Mouse (Mus musculus): ENCODE measurements around the gene Rtkn2. TPM values are rescaled to one million over a fixed set of nuclear protein-coding genes. Genes with fewer than 3 reads are reported as not detected.
A peak's percentile ranks its signal among the peaks of the same experiment; 100 is the strongest.

Gene Rtkn2
- polyA plus RNA-seq, 1 experiment from 2014 or later, result 1.2 TPM

- H3K4me2 ChIP-seq (replicated peaks; ENCODE audit: low read depth), result no peak overlapping the region
- no peaks in the 10 kb centered on the region for H3K27me3 ChIP-seq (replicated peaks; ENCODE audit: control insufficient read depth, insufficient read depth, low read length)
- no peak overlapping the region for H3K9ac ChIP-seq (ENCODE audit: low read depth, low read length)
- WGBS, result 81% methylated on average over 14 of the region's 14 CpGs
- no peaks in the 10 kb centered on the region for H3K4me1 ChIP-seq (replicated peaks; ENCODE audit: control insufficient read depth, insufficient read depth, low read length)
- no peak overlapping the region for H3K27ac ChIP-seq (ENCODE audit: low read depth, low read length)
- H3K36me3 ChIP-seq (ENCODE audit: control insufficient read depth, insufficient read depth), result peaks cover 7% of the 10 kb centered on the region; the same call in 1 of the 2 replicates
- TF ChIP-seq CTCF (IDR thresholded peaks at IDR 0.05; ENCODE audit: low read depth), result no peak
- no peak overlapping the region for H3K4me3 ChIP-seq (ENCODE audit: low read depth, low read length)
- H3K9me3 ChIP-seq (ENCODE audit: control insufficient read depth), result no peaks in the 10 kb centered on the region
- ATAC-seq, result no peak
These were observed 60.4 kb downstream of the Rtkn2 start for GRCm38 (mm10) chr10:68039641-68040205.

GRCm38 (mm10) chr10:68040394-68040793 is 61.0 kb downstream of the Rtkn2 start:
- Histone ChIP-seq H3K27ac (ENCODE audit: low read depth, low read length) (no peak overlapping the region), H3K9ac (ENCODE audit: low read depth, low read length) (no peak overlapping the region), H3K27me3 (replicated peaks; ENCODE audit: control insufficient read depth, insufficient read depth, low read length) (no peaks in the 10 kb centered on the region), H3K36me3 (ENCODE audit: control insufficient read depth, insufficient read depth) (peaks cover 7% of the 10 kb centered on the region; the same call in 1 of the 2 replicates), H3K4me1 (replicated peaks; ENCODE audit: control insufficient read depth, insufficient read depth, low read length) (no peaks in the 10 kb centered on the region), H3K4me3 (ENCODE audit: low read depth, low read length) (no peak overlapping the region), H3K9me3 (ENCODE audit: control insufficient read depth) (no peaks in the 10 kb centered on the region), H3K4me2 (replicated peaks; ENCODE audit: low read depth) (no peak overlapping the region)
- TF ChIP-seq CTCF (IDR thresholded peaks at IDR 0.05; ENCODE audit: low read depth), result no peak
- 66% methylated on average over 6 of the region's 6 CpGs for WGBS
- ATAC-seq, result no peak

- no peak for TF ChIP-seq CTCF (IDR thresholded peaks at IDR 0.05; ENCODE audit: low read depth)
- no peaks in the 10 kb centered on the region for H3K9me3 ChIP-seq (ENCODE audit: control insufficient read depth)
- no peak overlapping the region for H3K4me3 ChIP-seq (ENCODE audit: low read depth, low read length)
- no peak for ATAC-seq
- no peaks in the 10 kb centered on the region for H3K27me3 ChIP-seq (replicated peaks; ENCODE audit: control insufficient read depth, insufficient read depth, low read length)
- H3K4me2 ChIP-seq (replicated peaks; ENCODE audit: low read depth), result no peak overlapping the region
- no peak overlapping the region for H3K27ac ChIP-seq (ENCODE audit: low read depth, low read length)
- H3K4me1 ChIP-seq (replicated peaks; ENCODE audit: control insufficient read depth, insufficient read depth, low read length), result no peaks in the 10 kb centered on the region
- H3K9ac ChIP-seq (ENCODE audit: low read depth, low read length), result no peak overlapping the region
- WGBS, result 63% methylated on average over 6 of the region's 6 CpGs
- H3K36me3 ChIP-seq (ENCODE audit: control insufficient read depth, insufficient read depth), result peaks cover 7% of the 10 kb centered on the region; the same call in 1 of the 2 replicates
These were observed 64.6 kb downstream of the Rtkn2 start for GRCm38 (mm10) chr10:68043973-68044372.

GRCm38 (mm10) chr10:68044864-68045263 is 65.5 kb downstream of the Rtkn2 start:
- Histone ChIP-seq H3K4me2 (replicated peaks; ENCODE audit: low read depth) (no peak overlapping the region), H3K4me3 (ENCODE audit: low read depth, low read length) (no peak overlapping the region)
- 93% methylated on average over 8 of the region's 8 CpGs for WGBS

GRCm38 (mm10) chr10:68048641-68049305 is 69.4 kb downstream of the Rtkn2 start:
- no peak overlapping the region for H3K4me3 ChIP-seq (ENCODE audit: low read depth, low read length)
- ATAC-seq, result no peak
- H3K9me3 ChIP-seq (ENCODE audit: control insufficient read depth), result no peaks in the 10 kb centered on the region
- WGBS, result 80% methylated on average over 8 of the region's 8 CpGs
- H3K4me1 ChIP-seq (replicated peaks; ENCODE audit: control insufficient read depth, insufficient read depth, low read length), result no peaks in the 10 kb centered on the region
- no peak overlapping the region for H3K9ac ChIP-seq (ENCODE audit: low read depth, low read length)
- H3K4me2 ChIP-seq (replicated peaks; ENCODE audit: low read depth), result no peak overlapping the region
- TF ChIP-seq CTCF (IDR thresholded peaks at IDR 0.05; ENCODE audit: low read depth), result no peak
- no peaks in the 10 kb centered on the region for H3K27me3 ChIP-seq (replicated peaks; ENCODE audit: control insufficient read depth, insufficient read depth, low read length)
- no peak overlapping the region for H3K27ac ChIP-seq (ENCODE audit: low read depth, low read length)
- H3K36me3 ChIP-seq (ENCODE audit: control insufficient read depth, insufficient read depth), result no peaks in the 10 kb centered on the region

More at GRCm38 (mm10) chr10:68044864-68045263, 65.5 kb downstream of the Rtkn2 start:
- H3K27ac ChIP-seq (ENCODE audit: low read depth, low read length), result no peak overlapping the region
- no peaks in the 10 kb centered on the region for H3K9me3 ChIP-seq (ENCODE audit: control insufficient read depth)
- ATAC-seq, result no peak
- no peaks in the 10 kb centered on the region for H3K27me3 ChIP-seq (replicated peaks; ENCODE audit: control insufficient read depth, insufficient read depth, low read length)
- no peaks in the 10 kb centered on the region for H3K4me1 ChIP-seq (replicated peaks; ENCODE audit: control insufficient read depth, insufficient read depth, low read length)
- peaks cover 7% of the 10 kb centered on the region; the same call in 1 of the 2 replicates for H3K36me3 ChIP-seq (ENCODE audit: control insufficient read depth, insufficient read depth)
- no peak overlapping the region for H3K9ac ChIP-seq (ENCODE audit: low read depth, low read length)
- TF ChIP-seq CTCF (IDR thresholded peaks at IDR 0.05; ENCODE audit: low read depth), result no peak

- WGBS, result 92% methylated on average over 13 of the region's 13 CpGs
- H3K36me3 ChIP-seq (ENCODE audit: control insufficient read depth, insufficient read depth), result no peaks in the 10 kb centered on the region
- no peak overlapping the region for H3K4me3 ChIP-seq (ENCODE audit: low read depth, low read length)
- H3K4me2 ChIP-seq (replicated peaks; ENCODE audit: low read depth), result no peak overlapping the region
- TF ChIP-seq CTCF (IDR thresholded peaks at IDR 0.05; ENCODE audit: low read depth), result 0 out of 2 replicates have a peak, but pooled peaks have one; percentile 5
- no peaks in the 10 kb centered on the region for H3K4me1 ChIP-seq (replicated peaks; ENCODE audit: control insufficient read depth, insufficient read depth, low read length)
- H3K27ac ChIP-seq (ENCODE audit: low read depth, low read length), result no peak overlapping the region
- no peak overlapping the region for H3K9ac ChIP-seq (ENCODE audit: low read depth, low read length)
- no peak for ATAC-seq
- no peaks in the 10 kb centered on the region for H3K27me3 ChIP-seq (replicated peaks; ENCODE audit: control insufficient read depth, insufficient read depth, low read length)
- no peaks in the 10 kb centered on the region for H3K9me3 ChIP-seq (ENCODE audit: control insufficient read depth)
These were observed 71.5 kb downstream of the Rtkn2 start for GRCm38 (mm10) chr10:68050882-68051281.
